Mouse (Mus musculus) ovary, postnatal 14 days (tissue): ENCODE data around the gene Rps8.
"Not testable (repeated sequence)": the region's sequence is repeated elsewhere in the genome, so short reads cannot be mapped to it uniquely, and the experiment has no call there.

Source experiments
- DNase-seq: peaks from one replicate; pipeline ENCODE4 v3.0.0; 2022; ENCODE audit warnings: low spot score

Gene Rps8

DNA sequence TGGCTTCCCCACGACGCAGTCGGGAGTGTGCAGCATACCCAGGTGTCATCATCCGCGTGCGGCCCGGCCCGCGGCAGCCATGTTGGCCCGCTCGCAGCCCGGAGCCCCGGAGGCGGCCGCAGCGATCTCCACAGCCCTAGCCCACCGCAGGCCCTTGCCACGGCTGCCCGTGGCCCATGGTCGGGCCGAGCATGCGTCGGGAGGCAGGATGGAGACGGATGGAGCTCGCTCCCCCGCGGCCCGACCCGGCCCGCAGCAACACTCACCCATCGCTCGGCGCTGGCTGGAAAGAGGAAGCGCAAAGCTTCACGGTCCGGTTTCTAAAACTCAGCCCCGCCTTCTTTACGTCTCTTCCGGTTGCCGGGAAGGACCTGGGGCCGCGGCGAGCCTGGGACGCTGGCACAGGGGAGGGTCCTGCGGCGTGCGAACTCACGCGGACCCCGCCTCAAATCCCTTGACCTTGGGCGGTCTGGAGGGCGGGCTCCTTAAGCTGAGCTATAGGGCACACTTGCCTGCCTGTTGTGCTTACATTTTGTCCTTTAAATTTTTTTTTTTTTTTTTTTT, at the start of gene Rps8:
TSS of gene Rps8 (minus strand) at position 452 of the 564 bp plus-strand sequence.
- DNase-seq: peak; percentile 74

DNA sequence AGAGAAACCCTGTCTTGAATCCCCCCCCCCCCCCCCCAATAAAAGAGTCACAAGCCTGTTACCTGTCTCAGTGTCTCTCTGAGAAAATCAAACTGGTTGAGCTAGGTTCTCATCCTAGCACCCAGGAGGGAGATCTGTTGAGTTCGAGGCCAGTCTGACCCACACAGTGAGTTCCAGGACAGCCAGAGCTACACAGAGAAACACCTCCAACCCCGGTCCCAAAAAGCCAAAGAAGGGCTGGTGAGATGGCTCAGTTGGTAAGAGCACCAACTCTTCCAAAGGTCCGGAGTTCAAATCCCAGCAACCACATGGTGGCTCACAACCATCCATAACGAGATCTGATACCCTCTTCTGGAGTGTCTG, 46.9 kb upstream of the Rps8 start:
- DNase-seq: no peak

DNA sequence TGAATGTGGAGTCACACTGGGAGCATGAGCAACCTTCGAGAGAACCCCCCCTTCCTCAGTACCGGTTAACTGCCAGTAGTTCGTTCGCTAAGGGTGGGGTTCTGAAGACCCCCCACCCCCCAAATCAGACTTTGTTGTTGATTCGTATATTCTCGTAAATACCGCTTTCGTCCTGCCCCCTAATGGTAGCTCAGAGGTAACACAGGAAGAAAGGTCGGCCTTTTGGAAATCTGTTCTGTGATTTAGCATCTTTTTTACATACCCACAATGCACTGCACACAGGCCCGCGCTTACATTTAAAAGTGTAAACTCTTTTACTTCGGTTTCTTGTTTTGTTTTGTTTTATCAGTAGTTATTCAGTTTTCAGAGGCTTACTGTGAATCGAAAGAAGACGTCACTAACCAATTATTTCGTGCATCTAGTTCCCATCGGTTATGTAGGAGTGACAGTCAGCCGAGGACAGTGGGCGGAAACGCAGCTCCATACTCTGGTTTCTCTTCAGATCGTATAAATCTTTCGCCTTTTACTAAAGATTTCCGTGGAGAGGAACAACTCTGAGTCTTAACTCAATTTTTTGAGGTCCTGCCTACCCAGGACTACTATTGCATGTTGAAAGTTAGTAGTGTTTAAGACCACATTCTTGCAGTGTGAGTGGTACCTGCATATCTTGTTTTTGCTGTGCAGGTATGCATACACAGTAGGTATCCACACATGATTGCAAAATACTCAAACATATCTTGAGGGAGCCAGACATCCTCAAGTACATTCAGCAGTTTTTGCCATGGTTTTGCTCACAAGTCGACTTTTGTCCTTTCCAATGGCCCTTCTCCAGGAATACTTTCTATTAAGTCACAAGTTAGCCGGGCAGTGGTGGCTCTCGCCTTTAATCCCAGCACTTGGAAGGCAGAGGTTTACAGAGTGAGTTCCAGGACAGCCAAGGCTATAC, 46.3 kb upstream of the Rps8 start:
- DNase-seq: peak; percentile 41

DNA sequence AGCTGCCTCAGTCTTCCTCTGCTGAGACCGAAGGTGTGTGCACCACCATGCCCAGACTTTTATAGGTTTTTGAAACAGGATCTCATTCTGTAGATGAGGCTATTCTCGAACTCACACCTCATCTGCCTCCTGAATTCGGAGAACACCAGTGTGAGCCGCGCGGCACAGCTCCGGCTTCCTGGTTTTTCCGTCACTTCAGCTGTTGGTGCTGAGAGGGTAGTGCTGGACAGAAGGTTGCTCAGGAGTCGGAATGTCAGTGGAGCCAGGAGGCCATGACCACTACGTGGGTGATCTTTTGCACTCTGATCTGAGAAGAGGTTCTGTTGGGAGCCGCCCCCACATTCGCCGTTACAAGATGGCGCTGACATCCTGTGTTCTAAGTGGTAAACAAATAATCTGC, 35.8 kb upstream of the Rps8 start:
- DNase-seq: no peak

DNA sequence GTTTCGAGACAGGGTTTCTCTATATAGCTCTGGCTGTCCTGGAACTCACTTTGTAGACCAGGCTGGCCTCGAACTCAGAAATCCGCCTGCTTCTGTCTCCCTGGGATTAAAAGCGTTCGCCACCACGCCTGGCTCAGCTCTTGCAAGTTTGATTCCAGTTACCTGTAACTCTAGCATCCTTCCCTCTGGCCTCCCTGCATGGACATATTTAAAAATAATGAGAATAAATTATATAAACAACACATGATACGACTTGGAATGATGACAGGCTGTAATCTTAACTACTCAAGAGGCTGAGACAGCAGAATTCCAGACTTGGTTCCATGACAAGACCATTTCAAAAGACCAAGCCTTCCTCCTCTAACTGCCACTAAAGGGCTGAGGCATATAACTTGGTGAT, 34.6 kb upstream of the Rps8 start:
- DNase-seq: no peak

DNA sequence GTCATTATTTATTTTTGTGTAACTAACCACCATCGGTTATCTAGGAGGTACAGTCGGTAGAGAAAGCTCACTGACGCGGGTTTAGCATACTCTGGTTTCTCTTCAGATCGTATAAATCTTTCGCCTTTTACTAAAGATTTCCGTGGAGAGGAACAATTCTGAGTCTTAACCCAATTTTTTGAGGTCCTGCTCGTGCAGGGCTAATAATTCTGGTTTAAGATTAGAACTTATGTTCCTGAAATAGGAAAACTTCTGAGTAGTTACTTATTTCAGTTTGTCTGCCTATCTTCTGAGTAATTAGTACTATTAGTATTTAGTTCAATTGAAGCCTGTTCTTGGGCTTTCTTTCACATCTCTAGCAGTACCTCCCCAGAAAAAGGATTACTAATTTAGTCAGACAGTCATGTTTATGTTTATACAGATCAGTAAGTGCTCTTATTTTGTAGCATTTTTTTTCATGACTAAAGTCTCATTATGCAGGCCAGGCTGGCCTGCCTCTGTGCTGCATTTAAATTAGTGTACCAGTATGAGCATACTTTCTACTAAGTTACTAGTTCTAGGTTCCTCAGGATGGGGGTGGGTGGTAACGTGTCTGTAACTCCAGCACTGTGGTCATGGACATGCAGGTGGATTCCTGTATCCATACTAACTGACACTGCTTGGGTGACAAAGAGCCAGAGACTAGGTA, 34.0 kb upstream of the Rps8 start:
- peak; percentile 43 for DNase-seq

DNA sequence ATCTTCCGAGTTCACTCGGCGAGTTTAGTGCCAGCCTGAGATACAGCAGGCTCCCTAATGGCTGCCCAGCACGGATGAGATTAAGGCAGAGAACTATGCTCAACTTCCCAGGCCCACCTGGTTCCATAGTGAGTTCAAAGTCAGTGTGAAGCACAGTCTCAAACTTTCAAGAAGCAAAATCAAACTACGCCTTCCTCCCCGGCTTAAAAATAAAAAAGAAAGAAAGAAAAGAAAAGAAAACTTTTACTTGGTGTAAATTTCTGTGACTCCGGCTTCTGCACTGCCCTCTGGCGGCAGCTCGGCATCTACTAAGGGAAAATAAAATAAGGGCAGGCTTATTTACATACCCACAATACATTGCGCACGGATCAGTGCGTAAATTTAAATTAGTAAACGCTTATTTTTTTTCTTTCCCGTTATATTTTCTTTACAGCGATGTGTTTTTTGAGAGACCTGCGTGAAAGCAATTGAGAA, 33.4 kb upstream of the Rps8 start:
- peak; percentile 82 for DNase-seq

DNA sequence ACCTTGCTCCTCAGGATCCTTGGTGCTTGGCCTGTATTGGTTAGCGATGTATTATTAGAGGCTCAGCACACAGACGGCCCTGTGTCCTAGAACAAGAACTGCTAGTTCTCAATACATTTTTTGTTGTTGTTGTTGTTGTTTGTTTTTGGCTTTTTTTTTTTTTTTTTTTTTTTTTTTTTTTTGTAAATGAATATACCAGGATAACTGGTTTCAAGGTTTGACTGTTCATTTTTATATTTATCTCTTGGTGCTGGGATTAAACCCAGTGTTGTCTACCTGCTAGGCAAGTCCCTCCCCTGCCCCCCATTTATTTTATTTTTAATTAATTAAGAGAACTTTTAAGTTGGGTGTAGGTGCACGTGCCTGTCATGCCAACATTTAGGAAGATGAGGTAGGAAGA, 32.9 kb upstream of the Rps8 start:
- no peak for DNase-seq

DNA sequence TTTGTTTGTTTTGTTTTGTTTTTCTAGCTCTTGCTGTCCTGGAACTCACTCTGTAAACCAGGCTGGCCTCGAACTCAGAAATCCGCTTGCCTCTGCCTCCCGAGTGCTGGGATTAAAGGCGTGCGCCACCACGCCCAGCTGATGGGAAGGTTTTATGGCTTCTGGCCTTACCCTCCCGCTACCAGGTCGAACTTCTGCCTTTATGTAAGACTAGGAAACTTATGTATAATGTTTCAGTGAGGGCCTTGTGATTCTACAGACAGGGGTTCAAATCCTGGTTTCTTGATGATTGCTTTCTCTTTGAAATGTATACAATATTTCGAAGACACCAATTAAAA, 26.7 kb upstream of the Rps8 start:
- DNase-seq: not testable (repeated sequence)

DNA sequence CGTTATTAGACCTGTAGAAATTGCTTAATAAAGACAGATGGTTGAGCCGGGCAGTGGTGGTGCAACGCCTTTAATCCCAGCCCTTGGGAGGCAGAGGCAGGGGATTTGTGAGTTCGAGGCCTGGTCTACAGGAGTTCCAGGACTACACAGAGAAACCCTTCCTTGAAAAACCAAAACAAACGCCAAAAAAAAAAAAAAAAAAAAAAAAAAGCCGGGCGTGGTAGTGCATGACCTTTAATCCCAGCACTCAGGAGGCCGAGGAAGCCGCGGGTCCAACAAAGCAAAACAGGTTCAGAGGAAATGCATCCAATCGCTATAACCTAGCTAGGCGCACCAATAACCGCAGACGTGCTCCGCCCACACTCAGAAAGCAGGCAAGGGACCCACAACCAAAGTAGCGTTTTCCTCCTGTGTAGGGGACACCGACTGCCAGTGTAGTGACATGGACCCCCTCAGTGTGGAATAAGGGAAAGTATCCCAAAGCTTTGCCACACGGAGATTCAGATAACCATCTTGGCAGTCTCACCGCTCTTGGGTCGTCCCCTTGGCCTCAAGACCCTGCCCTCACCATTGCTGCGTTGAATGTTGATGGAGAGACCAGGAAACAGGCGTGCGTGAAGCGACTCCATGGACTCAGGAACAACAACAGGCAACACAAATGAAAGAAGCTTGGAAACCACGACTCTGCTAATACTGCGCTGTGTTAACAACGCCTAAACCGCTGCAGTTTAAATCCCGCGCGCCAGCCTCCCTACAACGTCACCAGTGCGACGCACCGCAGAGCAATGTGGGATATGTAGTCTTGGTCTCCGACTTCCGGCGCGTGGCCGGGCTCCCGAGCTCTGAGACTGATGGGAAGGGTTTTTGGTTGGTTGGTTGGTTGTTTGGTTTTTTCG, 26.1 kb upstream of the Rps8 start, which contains the start of gene Kif2c:
TSS of gene Kif2c (minus strand) at position 777 of the 896 bp plus-strand sequence.
- peak; percentile 94 for DNase-seq

DNA sequence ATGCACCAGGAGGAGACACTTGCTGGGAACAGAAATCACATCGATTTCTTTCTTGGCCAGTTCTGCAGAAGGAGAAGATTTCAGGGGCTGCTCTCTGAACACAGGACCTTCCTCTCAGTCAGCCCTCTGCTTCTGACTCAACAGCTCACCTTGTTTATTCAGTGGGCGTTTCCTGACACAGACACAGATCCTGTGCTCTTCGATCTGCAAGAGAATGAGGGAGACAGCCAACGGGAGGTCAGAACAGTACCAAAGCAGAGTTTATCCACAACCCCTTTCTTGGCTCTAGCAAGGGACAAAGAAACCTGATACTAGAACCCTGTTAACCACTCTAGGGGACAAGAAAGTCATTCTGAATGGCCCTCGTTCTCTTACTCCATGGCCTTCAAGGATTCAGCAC, 13.9 kb upstream of the Rps8 start:
- DNase-seq: no peak

DNA sequence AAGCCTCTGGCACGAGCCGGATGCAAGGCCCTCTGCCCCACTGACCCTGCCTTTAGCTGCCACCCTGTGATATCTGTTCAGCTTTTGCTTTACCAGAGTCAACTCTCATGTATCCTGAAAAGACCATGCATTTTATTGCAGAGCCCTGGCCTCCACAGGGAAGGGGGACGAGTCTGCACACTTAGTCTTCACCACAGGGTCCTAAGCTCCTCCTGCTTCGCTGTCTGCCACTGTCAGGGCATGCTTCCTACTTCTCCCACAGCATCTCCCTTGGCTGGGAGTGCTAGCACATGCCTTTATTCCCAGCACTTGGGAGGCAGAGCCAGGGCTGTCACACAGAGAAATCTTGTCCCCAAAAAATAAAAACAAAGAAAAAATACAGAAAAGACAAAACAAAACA, 5.1 kb upstream of the Rps8 start:
- DNase-seq: no peak

DNA sequence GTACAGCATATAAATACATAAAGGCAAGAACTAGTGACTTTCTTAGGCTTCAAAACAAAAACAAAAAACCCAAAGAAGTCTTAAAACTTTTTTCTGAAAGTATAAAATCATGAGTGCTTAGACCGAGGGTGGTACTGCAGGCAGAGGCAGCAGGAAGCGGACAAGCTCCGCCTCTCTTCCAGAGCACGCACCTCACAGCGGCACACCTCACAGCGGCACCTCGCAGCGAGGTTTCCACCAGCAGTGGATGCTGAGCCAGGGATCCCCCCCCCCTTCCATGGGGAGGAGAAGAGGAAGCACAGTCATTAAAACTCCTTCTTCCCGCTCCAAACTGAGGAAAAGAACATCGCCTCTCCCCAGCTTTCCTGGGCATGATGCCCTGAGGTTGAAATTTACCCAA, 3.6 kb upstream of the Rps8 start:
- no peak for DNase-seq

DNA sequence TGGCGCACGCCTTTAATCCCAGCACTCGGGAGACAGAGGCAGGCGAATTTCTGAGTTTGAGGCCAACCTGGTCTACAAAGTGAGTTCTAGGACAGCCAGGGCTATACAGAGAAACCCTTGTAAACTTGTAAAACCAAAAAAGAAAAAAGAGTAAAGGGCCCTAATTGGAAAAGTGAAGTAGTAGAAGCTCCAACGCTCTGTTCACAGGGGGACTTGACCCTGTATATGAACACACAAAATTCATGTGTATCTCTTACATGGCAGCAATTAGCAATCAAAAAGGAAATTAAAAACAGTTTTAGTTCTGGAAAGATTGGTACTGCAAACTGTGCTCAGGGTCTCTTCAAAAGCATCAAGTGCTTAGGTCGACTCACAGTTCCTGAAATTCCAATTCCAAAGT, 329 bp upstream of the Rps8 start:
- DNase-seq: no peak

DNA sequence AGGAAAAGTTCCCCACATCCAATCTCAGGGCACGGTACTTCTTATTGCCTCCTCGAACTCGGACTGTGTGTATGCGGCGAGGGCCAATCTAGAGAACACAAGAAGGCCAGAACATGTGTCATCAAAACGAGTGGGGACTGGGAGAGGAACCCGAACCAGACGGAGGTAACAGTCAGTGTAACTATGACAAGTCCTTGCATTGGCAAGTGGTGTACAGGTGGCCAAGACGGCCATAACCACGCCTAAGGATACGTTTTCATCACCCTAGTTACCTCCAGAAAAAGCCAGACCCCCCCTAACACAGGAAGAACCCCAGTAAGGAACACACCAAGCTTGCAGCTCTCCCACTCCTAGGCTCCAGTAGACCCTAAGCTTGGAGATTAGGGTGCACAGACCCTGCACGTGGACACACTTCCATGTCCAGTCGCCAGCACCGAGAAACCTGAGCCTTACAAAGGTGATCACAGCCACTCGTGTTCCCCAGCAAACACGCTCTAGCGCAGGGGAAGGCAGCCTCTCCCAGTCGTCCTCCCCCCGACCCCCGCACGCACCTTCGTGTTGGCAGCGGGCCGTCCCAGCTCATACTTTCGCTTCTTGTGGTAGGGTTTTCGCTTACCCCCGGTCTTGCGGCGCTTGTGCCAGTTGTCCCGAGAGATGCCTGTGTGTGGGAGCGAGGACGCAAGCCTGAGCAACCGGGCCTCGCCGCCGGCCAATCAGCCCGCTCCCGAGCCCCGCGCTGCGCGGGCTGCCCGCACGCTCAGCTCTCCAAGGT, 837 bp downstream of the Rps8 start:
- DNase-seq: no peak

DNA sequence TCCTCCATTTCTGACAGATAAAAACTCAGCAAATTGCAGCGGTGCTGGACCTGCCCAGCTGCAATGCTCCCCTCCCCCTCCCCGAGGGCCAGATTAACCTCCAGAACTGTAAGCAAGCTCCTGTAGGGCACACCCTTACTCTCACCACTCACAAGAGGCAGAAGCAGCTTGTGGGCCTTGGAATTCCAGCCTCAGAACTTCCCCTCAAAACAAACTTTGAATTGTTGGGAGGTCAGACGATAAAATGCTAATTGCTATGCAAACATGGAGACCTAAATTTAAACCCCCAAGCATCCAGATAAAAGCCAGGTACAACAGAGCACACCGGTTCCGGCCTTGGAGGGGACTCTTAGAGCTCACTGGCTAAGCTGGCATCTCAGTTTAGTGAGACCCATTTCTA, 3.3 kb downstream of the Rps8 start:
- DNase-seq: no peak

DNA sequence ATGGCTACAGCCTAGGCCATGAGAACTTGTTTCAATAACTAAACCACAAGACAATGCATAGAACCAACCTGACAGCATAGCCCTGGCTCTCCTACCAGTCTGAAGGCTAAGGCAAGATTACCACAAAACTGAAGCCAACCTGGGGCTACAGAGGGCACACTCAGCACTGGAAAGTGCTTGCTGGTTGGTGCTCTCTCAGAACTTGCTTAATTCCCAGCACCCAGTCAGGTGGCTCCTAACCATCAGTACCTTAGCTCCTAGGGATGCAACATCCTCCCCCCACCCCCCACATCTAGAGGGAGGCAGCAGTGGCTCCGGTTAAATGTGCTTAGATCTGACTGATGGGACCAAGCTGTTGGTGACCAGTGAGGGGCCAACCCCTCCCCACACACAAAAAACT, 4.6 kb downstream of the Rps8 start:
- no peak for DNase-seq

DNA sequence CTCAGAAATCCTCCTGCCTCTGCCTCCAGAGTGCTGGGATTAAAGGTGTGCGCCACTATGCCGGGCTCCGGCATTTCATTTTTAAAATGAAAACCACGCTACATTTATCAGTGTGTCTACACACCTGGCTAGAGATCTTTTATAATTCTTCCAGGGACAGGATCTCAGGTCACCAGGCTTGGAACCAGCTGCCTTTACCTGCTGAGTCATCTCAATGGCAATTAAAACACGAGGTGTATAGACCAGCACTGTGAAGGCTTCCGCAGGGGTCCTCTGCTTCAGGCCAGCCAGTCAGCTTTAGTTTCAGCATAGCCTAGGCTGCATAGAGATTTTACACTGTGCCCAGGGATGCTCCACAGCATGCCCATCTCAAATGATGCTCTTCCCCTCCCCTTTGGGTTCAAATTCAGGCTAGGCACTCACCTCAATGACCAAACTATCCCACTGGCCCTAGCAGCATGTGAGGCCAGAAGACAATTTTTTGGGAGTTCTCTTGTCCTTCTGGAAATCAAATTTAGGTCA, 5.8 kb downstream of the Rps8 start:
- no peak for DNase-seq

DNA sequence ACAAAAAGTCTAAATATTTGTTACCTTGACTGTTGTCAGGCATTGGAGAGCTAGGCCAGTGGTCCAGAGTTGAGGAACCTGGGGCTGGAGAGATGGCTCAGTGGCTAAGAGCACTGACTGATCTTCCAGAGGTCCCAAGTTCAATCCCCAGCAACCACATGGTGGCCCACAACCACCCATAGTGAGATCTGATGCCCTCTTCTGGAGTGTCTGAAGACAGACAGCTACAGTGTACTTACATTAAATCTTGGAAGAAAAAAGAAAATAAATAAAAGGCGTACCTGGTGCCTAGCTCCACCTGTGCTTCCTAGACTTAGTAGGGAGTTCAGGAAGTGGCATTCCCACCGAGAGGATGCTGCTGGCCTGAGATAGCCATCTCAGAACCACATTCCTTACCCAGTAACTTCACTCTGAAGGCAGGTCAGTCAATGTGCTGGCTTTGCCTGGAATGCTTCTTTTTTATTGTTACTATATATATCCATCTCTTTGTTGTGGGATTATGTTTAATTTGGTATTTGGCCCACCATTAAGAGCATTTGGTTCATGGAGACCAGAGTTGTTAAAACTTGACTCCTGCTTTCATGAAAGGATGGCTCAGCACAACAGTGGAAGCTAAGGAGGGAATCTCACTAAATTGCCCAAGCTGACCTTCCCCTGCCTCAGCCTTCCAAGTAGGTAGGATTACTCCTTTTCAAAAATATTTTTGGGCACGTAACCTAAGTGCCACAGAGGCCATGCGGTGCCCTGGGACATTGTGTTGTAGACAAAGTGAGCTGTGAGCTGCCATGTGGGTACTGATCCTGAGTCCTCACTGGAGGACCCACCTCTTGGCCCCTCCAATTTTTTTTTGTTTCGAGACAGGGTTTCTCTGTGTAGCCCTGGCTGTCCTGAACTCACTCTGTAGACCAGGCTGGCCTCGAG, 6.5 kb downstream of the Rps8 start:
- no peak for DNase-seq

DNA sequence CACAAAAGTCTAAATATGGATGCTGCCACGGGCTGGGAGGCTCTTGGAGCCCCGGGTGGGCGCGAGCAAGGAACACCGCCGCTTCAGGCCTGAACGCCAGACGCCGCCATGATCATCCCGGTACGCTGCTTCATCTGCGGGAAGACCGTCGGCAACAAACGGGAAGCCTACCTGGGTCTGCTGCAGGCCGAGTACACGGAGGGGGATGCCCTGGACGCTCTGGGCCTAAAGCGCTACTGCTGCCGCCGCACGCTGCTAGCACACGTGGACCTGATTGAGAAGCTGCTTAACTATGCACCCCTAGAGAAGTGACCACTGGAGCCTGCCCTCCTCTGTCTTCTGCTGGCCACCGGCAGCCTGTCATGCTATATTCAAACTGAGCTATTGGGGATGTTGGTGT, 7.2 kb downstream of the Rps8 start:
- no peak for DNase-seq
